Mouse (Mus musculus): ENCODE measurements around the gene Hist3h2a. TPM values are rescaled to one million over a fixed set of nuclear protein-coding genes. Genes with fewer than 3 reads are reported as not detected.

The Hist3h2a gene
- total RNA-seq, 1 experiment from 2014 or later: 146 TPM

GRCm38 (mm10) chr11:58959186-58959825 is 4.8 kb downstream of the Hist3h2a start:
- ATAC-seq (replicated peaks in 1 of 2; ENCODE audit: insufficient read depth in 1 of 2, low FRiP score in 2 of 2, low TSS enrichment in 1 of 2, low read depth in 1 of 2, poor library complexity in 2 of 2, severe bottlenecking in 2 of 2): no peak

- ATAC-seq (replicated peaks in 1 of 2; ENCODE audit: insufficient read depth in 1 of 2, low FRiP score in 2 of 2, low TSS enrichment in 1 of 2, low read depth in 1 of 2, poor library complexity in 2 of 2, severe bottlenecking in 2 of 2): peak; percentile 80 to 91
These were observed 5.5 kb downstream of the Hist3h2a start for GRCm38 (mm10) chr11:58959921-58960465.

DNA sequence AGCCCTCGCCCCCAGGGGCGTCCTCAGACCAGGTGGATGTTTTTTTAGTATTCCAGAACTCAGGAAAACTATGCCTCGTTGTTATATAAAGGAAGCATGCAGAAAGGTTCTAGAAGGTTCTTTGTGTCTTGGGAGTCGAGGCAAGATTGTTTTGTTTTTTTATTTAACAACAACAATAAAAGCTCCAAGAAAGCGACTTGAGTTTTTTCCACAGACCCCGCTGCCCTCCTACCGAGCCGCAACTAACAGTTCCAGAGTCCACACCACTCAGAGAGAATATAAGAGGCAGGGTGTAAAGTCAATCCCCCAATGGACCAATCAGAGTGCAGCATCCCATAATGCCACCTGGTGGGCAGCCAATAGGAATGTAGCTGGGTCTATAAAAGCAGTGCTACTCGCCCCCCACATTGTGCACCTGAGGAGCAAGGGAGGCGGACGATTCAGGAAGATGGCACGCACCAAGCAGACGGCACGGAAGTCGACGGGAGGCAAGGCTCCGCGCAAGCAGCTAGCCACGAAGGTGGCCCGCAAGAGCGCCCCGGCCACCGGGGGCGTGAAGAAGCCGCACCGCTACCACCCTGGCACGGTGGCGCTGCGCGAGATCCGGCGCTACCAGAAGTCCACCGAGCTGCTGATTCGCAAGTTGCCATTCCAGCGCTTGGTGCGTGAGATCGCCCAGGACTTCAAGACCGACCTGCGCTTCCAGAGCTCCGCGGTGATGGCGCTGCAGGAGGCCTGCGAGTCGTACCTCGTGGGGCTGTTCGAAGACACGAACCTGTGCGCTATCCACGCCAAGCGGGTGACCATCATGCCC is 7.1 kb downstream of the Hist3h2a start:
- no peak for ATAC-seq (replicated peaks in 1 of 2; ENCODE audit: insufficient read depth in 1 of 2, low FRiP score in 2 of 2, low TSS enrichment in 1 of 2, low read depth in 1 of 2, poor library complexity in 2 of 2, severe bottlenecking in 2 of 2)

DNA sequence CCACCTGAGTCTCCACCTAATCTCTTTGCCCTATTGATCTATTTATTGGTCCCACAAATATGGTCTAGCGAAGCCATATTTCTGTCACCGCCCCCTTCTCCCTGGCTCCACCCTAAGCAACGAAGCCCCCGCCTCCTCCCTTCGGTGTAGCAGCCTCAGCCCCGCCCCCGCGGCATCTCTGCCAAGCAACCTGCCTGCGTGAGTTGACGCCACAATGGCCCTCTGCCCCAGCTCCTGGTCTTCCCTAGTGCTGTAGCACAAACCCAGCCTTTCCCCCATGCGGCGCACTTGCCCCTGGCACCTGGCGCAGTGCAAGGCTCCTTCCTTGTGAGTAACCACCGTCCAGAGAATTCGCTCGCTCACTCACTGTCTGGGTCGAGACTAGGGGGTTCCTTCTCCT is 9.1 kb downstream of the Hist3h2a start:
- ATAC-seq (replicated peaks in 1 of 2; ENCODE audit: insufficient read depth in 1 of 2, low FRiP score in 2 of 2, low TSS enrichment in 1 of 2, low read depth in 1 of 2, poor library complexity in 2 of 2, severe bottlenecking in 2 of 2): no peak; a peak in 1 of 4 replicates

- no peak for ATAC-seq (replicated peaks in 1 of 2; ENCODE audit: insufficient read depth in 1 of 2, low FRiP score in 2 of 2, low TSS enrichment in 1 of 2, low read depth in 1 of 2, poor library complexity in 2 of 2, severe bottlenecking in 2 of 2)
These were observed 9.7 kb downstream of the Hist3h2a start for GRCm38 (mm10) chr11:58964216-58964615.

DNA sequence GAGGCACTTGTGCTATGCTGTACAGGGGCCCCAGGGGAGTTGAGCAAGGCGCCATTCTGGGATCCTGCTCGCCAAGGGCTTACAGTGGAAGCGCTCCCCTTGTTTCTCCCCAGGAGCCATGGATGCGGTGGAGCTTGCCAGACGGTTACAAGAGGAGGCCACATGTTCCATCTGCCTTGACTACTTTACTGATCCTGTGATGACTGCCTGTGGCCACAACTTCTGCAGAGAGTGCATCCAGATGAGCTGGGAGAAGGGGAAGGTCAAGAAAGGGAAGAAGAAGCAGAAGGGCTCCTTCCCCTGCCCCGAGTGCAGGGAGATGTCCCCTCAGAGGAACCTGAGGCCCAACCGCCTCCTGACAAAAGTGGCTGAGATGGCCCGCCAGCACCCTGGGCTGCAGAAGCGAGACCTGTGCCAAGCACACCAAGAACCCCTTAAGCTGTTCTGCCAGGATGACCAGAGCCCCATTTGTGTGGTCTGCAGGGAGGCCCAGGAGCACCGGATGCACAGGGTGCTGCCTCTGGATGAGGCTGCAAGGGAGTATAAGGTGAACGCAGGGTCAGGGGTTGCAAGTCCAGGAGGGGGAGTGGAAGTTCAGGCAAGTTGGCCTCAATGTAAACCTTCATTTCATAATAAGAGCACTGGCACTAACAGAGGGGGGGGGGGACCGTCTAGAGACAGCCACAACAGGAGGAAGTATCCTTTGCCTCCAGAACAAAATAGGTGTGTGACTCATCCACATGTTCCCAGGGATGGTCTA is 10.7 kb downstream of the Hist3h2a start:
- no peak for ATAC-seq (replicated peaks in 1 of 2; ENCODE audit: insufficient read depth in 1 of 2, low FRiP score in 2 of 2, low TSS enrichment in 1 of 2, low read depth in 1 of 2, poor library complexity in 2 of 2, severe bottlenecking in 2 of 2)

DNA sequence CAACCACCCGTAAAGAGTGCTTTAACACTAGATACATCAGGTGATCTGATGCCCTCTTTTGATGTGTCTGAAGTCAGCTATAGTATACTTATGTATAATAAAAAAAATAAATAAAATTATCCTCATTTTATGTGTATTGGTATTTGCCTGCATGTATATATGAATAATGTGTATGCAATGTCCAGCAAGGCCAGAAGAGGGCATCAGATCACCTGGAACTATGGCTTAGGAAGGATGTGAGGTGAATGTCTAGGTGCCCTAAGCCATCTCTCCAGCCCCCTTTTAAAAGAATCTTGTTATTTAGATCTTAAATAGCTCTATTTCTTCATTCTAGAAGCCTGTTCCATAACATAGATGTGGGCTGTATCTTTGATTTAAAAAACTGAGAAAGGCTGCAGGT is 12.9 kb downstream of the Hist3h2a start:
- ATAC-seq (replicated peaks in 1 of 2; ENCODE audit: insufficient read depth in 1 of 2, low FRiP score in 2 of 2, low TSS enrichment in 1 of 2, low read depth in 1 of 2, poor library complexity in 2 of 2, severe bottlenecking in 2 of 2): no peak; a peak in 1 of 4 replicates

- no peak for ATAC-seq (replicated peaks in 1 of 2; ENCODE audit: insufficient read depth in 1 of 2, low FRiP score in 2 of 2, low TSS enrichment in 1 of 2, low read depth in 1 of 2, poor library complexity in 2 of 2, severe bottlenecking in 2 of 2)
These were observed 14.1 kb downstream of the Hist3h2a start for GRCm38 (mm10) chr11:58968551-58968950.

DNA sequence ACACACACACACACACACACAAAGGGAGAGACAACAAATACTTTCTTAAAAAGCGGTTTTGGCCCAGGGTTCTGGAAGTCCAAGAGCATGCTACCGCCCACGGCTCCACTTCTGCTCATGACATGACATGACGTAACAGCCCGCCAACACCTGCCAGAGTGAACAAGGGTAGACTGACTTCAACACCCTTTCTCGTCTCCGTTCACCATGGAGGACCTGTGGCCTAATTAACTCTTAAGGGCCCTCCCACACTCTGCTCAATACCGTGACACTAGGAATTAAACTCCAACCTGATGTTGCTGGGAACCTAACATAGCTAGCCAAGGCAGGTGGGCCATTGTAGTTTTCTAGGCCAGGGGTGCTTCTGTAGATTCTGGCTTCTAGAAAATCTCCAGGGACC is 14.5 kb downstream of the Hist3h2a start:
- ATAC-seq (replicated peaks in 1 of 2; ENCODE audit: insufficient read depth in 1 of 2, low FRiP score in 2 of 2, low TSS enrichment in 1 of 2, low read depth in 1 of 2, poor library complexity in 2 of 2, severe bottlenecking in 2 of 2): no peak

DNA sequence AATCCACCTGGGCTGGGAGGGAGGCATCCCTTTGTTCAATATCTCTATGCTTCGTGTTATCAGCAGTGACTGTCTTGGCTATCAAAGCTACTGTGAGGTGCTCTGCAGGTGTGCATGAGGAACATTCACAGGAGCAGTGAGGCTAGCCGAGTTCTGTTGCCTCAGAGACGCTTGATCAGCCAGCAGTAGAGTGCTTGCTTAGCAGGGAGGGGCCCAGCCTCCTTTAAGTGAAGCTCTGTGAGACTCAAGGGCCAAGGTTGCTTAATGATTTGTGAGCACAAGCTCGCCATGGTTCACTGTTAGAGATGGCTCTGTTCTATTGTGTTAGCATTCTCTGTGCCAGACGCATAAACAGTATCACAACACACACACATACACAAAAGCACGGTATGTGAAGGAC is 15.2 kb downstream of the Hist3h2a start:
- no peak for ATAC-seq (replicated peaks in 1 of 2; ENCODE audit: insufficient read depth in 1 of 2, low FRiP score in 2 of 2, low TSS enrichment in 1 of 2, low read depth in 1 of 2, poor library complexity in 2 of 2, severe bottlenecking in 2 of 2)

GRCm38 (mm10) chr11:58970831-58971530 is 16.5 kb downstream of the Hist3h2a start:
- no peak for ATAC-seq (replicated peaks in 1 of 2; ENCODE audit: insufficient read depth in 1 of 2, low FRiP score in 2 of 2, low TSS enrichment in 1 of 2, low read depth in 1 of 2, poor library complexity in 2 of 2, severe bottlenecking in 2 of 2)

DNA sequence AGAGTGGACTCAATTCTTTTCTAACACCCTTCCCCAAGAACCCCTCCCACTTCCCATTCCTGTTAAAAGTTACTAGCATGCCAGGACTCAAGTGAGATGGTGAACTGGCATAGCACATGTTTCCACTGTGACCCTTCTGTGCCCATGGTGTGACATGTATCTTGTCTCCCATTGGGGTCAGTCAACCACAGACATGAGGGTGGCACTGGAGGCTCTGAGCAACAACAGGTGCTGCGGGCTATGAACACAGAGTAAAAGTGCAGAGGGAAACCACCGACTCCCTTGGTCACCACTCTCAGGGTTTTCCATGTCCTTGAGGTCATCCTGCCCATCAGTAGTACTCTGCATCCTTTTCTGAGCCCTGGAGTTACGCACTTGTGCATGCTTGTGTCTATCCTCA is 17.3 kb downstream of the Hist3h2a start:
- no peak for ATAC-seq (replicated peaks in 1 of 2; ENCODE audit: insufficient read depth in 1 of 2, low FRiP score in 2 of 2, low TSS enrichment in 1 of 2, low read depth in 1 of 2, poor library complexity in 2 of 2, severe bottlenecking in 2 of 2)

- ATAC-seq (replicated peaks in 1 of 2; ENCODE audit: insufficient read depth in 1 of 2, low FRiP score in 2 of 2, low TSS enrichment in 1 of 2, low read depth in 1 of 2, poor library complexity in 2 of 2, severe bottlenecking in 2 of 2): no peak
These were observed 19.9 kb downstream of the Hist3h2a start for GRCm38 (mm10) chr11:58974414-58974813.

DNA sequence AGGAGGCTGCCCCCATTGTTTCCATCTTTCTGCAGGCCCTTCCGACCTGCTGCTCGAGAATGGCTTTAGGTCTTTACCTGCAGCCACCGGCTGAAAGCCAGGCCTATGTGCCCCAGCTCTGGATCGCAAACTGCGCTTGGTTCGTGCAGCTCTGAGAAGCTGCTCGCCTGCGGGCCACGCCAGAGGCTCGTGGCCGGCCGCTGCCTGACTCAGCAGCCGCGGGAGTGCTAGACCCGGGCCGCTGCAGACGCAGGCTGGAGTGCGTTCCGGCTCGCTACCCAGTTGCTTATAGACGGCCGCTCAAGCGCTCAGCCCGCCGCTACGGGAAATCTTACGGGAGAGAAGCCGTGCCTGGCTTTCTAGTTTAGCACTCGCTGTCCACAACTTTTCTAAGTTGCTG is 22.7 kb downstream of the Hist3h2a start:
- ATAC-seq (replicated peaks in 1 of 2; ENCODE audit: insufficient read depth in 1 of 2, low FRiP score in 2 of 2, low TSS enrichment in 1 of 2, low read depth in 1 of 2, poor library complexity in 2 of 2, severe bottlenecking in 2 of 2): peak in 1 of 2 experiments; percentile 27; a peak in 1 of 4 replicates

GRCm38 (mm10) chr11:58977607-58978026 is 23.1 kb downstream of the Hist3h2a start:
- 0 out of 4 replicates have a peak, but pooled peaks have one; percentile 6 to 13 for ATAC-seq (replicated peaks in 1 of 2; ENCODE audit: insufficient read depth in 1 of 2, low FRiP score in 2 of 2, low TSS enrichment in 1 of 2, low read depth in 1 of 2, poor library complexity in 2 of 2, severe bottlenecking in 2 of 2)

DNA sequence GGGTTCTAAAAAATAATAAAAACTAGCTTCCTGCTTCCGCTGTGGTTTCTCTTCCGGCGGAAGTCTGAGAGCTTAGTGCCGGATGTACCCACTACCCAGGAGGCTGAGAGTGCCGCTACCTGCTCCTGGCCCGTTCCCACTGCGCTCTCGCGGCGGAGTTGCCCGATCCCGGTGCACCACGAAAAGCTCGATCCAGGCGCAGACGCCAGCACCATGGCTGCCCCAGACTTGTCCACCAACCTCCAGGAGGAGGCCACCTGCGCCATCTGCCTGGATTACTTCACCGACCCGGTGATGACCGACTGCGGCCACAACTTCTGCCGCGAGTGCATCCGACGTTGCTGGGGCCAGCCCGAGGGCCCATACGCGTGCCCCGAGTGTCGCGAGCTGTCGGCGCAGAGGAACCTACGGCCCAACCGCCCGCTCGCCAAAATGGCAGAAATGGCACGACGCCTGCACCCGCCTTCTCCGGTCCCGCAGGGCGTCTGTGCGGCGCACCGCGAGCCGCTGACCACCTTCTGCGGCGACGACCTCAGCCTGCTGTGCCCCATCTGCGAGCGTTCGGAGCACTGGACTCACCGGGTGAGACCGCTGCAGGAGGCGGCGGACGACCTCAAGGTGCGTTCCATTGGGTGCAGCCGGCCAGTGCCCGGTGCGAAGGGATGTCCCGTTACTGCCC is 23.7 kb downstream of the Hist3h2a start, which contains the start of gene Trim11:
Trim11 (plus strand) TSS at position 67 of the 679 bp plus-strand sequence.
- peak; percentile 40 to 54 for ATAC-seq (replicated peaks in 1 of 2; ENCODE audit: insufficient read depth in 1 of 2, low FRiP score in 2 of 2, low TSS enrichment in 1 of 2, low read depth in 1 of 2, poor library complexity in 2 of 2, severe bottlenecking in 2 of 2)

GRCm38 (mm10) chr11:58978706-58979030 is 24.2 kb downstream of the Hist3h2a start:
- no peak; a peak in 1 of 4 replicates for ATAC-seq (replicated peaks in 1 of 2; ENCODE audit: insufficient read depth in 1 of 2, low FRiP score in 2 of 2, low TSS enrichment in 1 of 2, low read depth in 1 of 2, poor library complexity in 2 of 2, severe bottlenecking in 2 of 2)
